Mouse (Mus musculus): ENCODE data around the gene Fndc3a.
A peak's percentile ranks its signal among the peaks of the same experiment; 100 is the strongest.

Gene Fndc3a

GRCm38 (mm10) chr14:72709710-72710340 is at the start of gene Fndc3a:
Gene Fndc3a (minus strand): TSS chr14:72710003.
- DNase-seq (ENCODE audit: low spot score) = peak; percentile 75

- no peak for DNase-seq (ENCODE audit: low spot score)
Observed at GRCm38 (mm10) chr14:72752893-72753292, 43.1 kb upstream of the Fndc3a start.

- no peak for DNase-seq (ENCODE audit: low spot score)
Observed at GRCm38 (mm10) chr14:72750426-72751182, 40.8 kb upstream of the Fndc3a start.

GRCm38 (mm10) chr14:72748331-72748730 is 38.5 kb upstream of the Fndc3a start:
- no peak for DNase-seq (ENCODE audit: low spot score)

GRCm38 (mm10) chr14:72741667-72742066 is 31.9 kb upstream of the Fndc3a start:
- peak; percentile 11 for DNase-seq (ENCODE audit: low spot score)

- no peak for DNase-seq (ENCODE audit: low spot score)
Observed at GRCm38 (mm10) chr14:72740336-72740735, 30.5 kb upstream of the Fndc3a start.

GRCm38 (mm10) chr14:72739484-72740208 is 29.8 kb upstream of the Fndc3a start:
- DNase-seq (ENCODE audit: low spot score) = no peak

- DNase-seq (ENCODE audit: low spot score) = no peak
Observed at GRCm38 (mm10) chr14:72738776-72739175, 29.0 kb upstream of the Fndc3a start.

- DNase-seq (ENCODE audit: low spot score) = no peak
Observed at GRCm38 (mm10) chr14:72738217-72738616, 28.4 kb upstream of the Fndc3a start.

GRCm38 (mm10) chr14:72725865-72726264 is 16.1 kb upstream of the Fndc3a start:
- DNase-seq (ENCODE audit: low spot score) = no peak

- DNase-seq (ENCODE audit: low spot score) = no peak
Observed at GRCm38 (mm10) chr14:72722274-72723053, 12.7 kb upstream of the Fndc3a start.

- no peak for DNase-seq (ENCODE audit: low spot score)
Observed at GRCm38 (mm10) chr14:72716175-72716574, 6.4 kb upstream of the Fndc3a start.

- no peak for DNase-seq (ENCODE audit: low spot score)
Observed at GRCm38 (mm10) chr14:72711130-72711529, 1.3 kb upstream of the Fndc3a start.

- peak; percentile 34 for DNase-seq (ENCODE audit: low spot score)
Observed at GRCm38 (mm10) chr14:72710341-72711027, 681 bp upstream of the Fndc3a start.

- peak; percentile 37 for DNase-seq (ENCODE audit: low spot score)
Observed at GRCm38 (mm10) chr14:72709091-72709709, 603 bp downstream of the Fndc3a start.

- no peak for DNase-seq (ENCODE audit: low spot score)
Observed at GRCm38 (mm10) chr14:72708581-72708991, 1.2 kb downstream of the Fndc3a start.

- DNase-seq (ENCODE audit: low spot score) = no peak
Observed at GRCm38 (mm10) chr14:72700056-72700455, 9.7 kb downstream of the Fndc3a start.

- DNase-seq (ENCODE audit: low spot score) = no peak
Observed at GRCm38 (mm10) chr14:72691406-72691805, 18.4 kb downstream of the Fndc3a start.

- DNase-seq (ENCODE audit: low spot score) = no peak
Observed at GRCm38 (mm10) chr14:72689525-72689924, 20.3 kb downstream of the Fndc3a start.

- DNase-seq (ENCODE audit: low spot score) = no peak
Observed at GRCm38 (mm10) chr14:72684857-72685370, 24.9 kb downstream of the Fndc3a start.

GRCm38 (mm10) chr14:72677247-72677646 is 32.6 kb downstream of the Fndc3a start:
- DNase-seq (ENCODE audit: low spot score) = no peak

All from ovary, postnatal 14 days (tissue).